Mouse (Mus musculus) forebrain, embryonic 10.5 days (tissue): ENCODE measurements around the gene Foxb2. TPM values are rescaled to one million over a fixed set of nuclear protein-coding genes. Genes with fewer than 3 reads are reported as not detected.

Experiments
- DNase-seq: peaks from one replicate; pipeline ENCODE4 v3.0.0-alpha.2; 2017; ENCODE audit warnings: low spot score; ENCODE audit errors: extremely low spot score
- H3K27ac ChIP-seq: fragments of 300-500 bp; sonication (generic); 2 replicates; pipeline ENCODE4 v1.5.1; 2016; ENCODE audit warnings: mild to moderate bottlenecking
- H3K27me3 ChIP-seq: fragments of 300-500 bp; sonication (generic); 2 replicates; pipeline ENCODE4 v1.6.1; 2016; ENCODE audit warnings: mild to moderate bottlenecking; ENCODE audit not compliant: poor library complexity, severe bottlenecking
- H3K36me3 ChIP-seq: fragments of 300-500 bp; sonication (generic); replicated peaks from 2 replicates; pipeline ENCODE4 v1.6.1; 2016; ENCODE audit warnings: mild to moderate bottlenecking, moderate library complexity
- H3K4me1 ChIP-seq: fragments of 300-500 bp; sonication (generic); 2 replicates; pipeline ENCODE4 v1.6.1; 2016
- H3K4me3 ChIP-seq: fragments of 300-500 bp; sonication (generic); 2 replicates; pipeline ENCODE4 v1.5.1; 2016; ENCODE audit warnings: mild to moderate bottlenecking, moderate library complexity
- H3K9me3 ChIP-seq: fragments of 300-500 bp; sonication (generic); 2 replicates; pipeline ENCODE4 v1.6.1; 2016; ENCODE audit warnings: mild to moderate bottlenecking, moderate library complexity
- WGBS: fragments of 180-500 bp; shearing (Covaris S2); methylation state at CpG from one replicate; pipeline ENCODE4 v1.1.7; 2016; 5-methylcytosine and 5-hydroxymethylcytosine counted together
- polyA plus RNA-seq: library from polyadenylated mRNA; unstranded; fragments of >200 nt; fragmentation: Nextera tagmentation; extraction: Ambion mirVana; gene quantifications from 2 replicates; pipeline ENCODE4 v1.2.1, GENCODE M21; 2016

The Foxb2 gene
- polyA plus RNA-seq, result 0.44 and 0.62 TPM in 2 replicates

DNA sequence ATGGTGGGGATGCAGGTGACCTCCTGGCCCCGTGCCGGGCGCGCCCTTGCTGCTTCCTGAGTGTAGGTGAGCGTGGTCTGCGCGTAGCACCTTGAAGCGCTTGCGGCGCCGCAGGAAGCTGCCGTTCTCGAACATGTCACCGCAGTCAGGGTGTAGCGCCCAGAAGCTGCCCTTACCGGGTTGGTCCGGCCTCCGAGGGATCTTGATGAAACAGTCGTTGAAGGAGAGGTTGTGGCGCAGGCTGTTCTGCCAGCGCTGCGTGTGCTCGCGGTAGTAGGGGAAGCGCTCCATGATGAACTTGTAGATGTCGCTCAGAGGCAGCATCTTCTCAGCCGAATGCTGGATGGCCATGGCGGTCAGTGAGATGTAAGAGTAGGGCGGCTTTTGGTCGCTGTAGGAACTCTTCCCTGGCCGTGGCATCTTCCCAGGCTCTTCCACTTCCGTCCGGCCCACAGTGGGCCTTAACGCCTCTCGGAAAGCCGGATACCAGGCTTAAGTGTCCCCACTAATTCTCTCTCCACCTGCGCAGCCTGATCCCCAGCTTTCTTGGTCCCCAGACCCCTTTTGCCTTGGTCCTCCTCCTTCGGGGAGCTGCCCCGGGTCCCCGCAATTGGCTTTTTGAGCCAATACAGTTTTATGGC lies at the start of gene Foxb2:
Gene Foxb2, minus strand, starts transcription at position 585 of the 641 bp plus-strand sequence.
- H3K9me3 ChIP-seq, result no peaks in the 10 kb centered on the region
- WGBS, result 1% methylated on average over 40 of the region's 40 CpGs
- peak; percentile 62 for DNase-seq
- peaks cover 74% of the 10 kb centered on the region for H3K4me1 ChIP-seq
- no peaks in the 10 kb centered on the region for H3K36me3 ChIP-seq
- peak within 1 kb of the TSS; percentile 66 for H3K27ac ChIP-seq
- peak within 1 kb of the TSS; percentile 53 for H3K4me3 ChIP-seq
- H3K27me3 ChIP-seq, result peaks cover 100% of the 10 kb centered on the region

GRCm38 (mm10) chr19:16911507-16911906 lies 37.9 kb upstream of the Foxb2 start:
- Histone ChIP-seq H3K27ac (no peak overlapping the region), H3K4me1 (no peaks in the 10 kb centered on the region), H3K9me3 (0 out of 2 replicates have a peak, but pooled peaks cover 3% of the 10 kb centered on the region), H3K4me3 (no peak overlapping the region), H3K27me3 (no peaks in the 10 kb centered on the region), H3K36me3 (no peaks in the 10 kb centered on the region)
- 92% methylated on average over 5 of the region's 5 CpGs for WGBS
- no peak for DNase-seq

- 82% methylated on average over 2 of the region's 2 CpGs for WGBS
Measured at GRCm38 (mm10) chr19:16903106-16903505, 29.5 kb upstream of the Foxb2 start.

DNA sequence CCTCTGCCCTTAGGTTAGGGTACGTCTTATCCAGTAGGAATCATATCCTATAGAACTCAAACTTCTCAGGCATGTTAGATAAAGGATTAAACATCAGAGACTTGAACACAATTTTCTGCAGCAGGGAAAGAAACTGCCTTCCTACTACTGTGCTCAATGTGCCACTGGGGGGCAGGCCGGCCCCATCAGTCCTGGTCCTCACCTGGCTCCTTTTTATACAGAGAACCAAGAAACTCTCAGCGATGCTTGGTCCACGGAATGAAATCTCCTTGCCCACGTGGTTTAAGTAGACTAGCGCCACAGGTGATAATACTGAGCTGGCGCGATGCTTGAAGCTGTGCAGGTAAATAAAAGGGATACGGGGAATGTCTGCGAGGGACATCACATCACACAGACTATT lies 26.1 kb upstream of the Foxb2 start:
- no peaks in the 10 kb centered on the region for H3K36me3 ChIP-seq
- WGBS, result 59% methylated on average over 10 of the region's 10 CpGs
- no peak overlapping the region for H3K27ac ChIP-seq
- H3K9me3 ChIP-seq, result no peaks in the 10 kb centered on the region
- no peak for DNase-seq
- no peaks in the 10 kb centered on the region for H3K27me3 ChIP-seq
- H3K4me1 ChIP-seq, result no peaks in the 10 kb centered on the region
- no peak overlapping the region for H3K4me3 ChIP-seq

More at GRCm38 (mm10) chr19:16903106-16903505, 29.5 kb upstream of the Foxb2 start:
- H3K27me3 ChIP-seq, result no peaks in the 10 kb centered on the region
- H3K36me3 ChIP-seq, result no peaks in the 10 kb centered on the region
- no peak overlapping the region for H3K27ac ChIP-seq
- DNase-seq, result no peak
- no peak overlapping the region for H3K4me3 ChIP-seq
- no peaks in the 10 kb centered on the region for H3K4me1 ChIP-seq
- H3K9me3 ChIP-seq, result no peaks in the 10 kb centered on the region

DNA sequence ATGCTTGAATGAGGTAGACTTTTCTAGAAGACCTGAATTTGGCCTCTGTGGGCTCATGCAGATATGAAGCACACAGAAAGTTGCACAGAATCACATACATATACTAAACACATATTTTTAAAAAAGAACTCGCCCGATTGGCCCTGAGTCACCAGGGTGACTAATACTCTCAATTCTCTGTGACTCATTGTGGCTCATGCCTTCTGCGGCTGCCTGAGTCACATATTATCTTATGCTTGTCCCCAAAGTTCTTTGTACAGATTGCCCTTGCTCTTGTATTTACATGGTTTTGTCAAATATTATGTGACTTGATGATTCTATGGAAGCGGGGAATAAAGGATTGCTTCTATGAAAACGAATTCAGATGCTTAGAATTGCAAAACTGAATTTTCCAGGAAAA lies 25.0 kb upstream of the Foxb2 start:
- Histone ChIP-seq H3K4me3 (no peak overlapping the region), H3K27me3 (no peaks in the 10 kb centered on the region), H3K36me3 (no peaks in the 10 kb centered on the region), H3K27ac (no peak overlapping the region), H3K9me3 (no peaks in the 10 kb centered on the region), H3K4me1 (no peaks in the 10 kb centered on the region)
- WGBS, result 92% methylated on average over 5 of the region's 5 CpGs
- DNase-seq, result no peak

GRCm38 (mm10) chr19:16876458-16876770 lies 2.8 kb upstream of the Foxb2 start:
- no peaks in the 10 kb centered on the region for H3K9me3 ChIP-seq
- peaks cover 98% of the 10 kb centered on the region for H3K27me3 ChIP-seq
- H3K36me3 ChIP-seq, result no peaks in the 10 kb centered on the region
- H3K27ac ChIP-seq, result peak overlapping the region; percentile 15; the same call in 1 of the 2 replicates
- DNase-seq, result peak; percentile 58
- WGBS, result under 1% methylated on average over 17 of the region's 17 CpGs
- H3K4me1 ChIP-seq, result peaks cover 82% of the 10 kb centered on the region
- H3K4me3 ChIP-seq, result peak overlapping the region; percentile 38

- DNase-seq, result peak; percentile 48
- Histone ChIP-seq H3K4me1 (peaks cover 88% of the 10 kb centered on the region), H3K9me3 (no peaks in the 10 kb centered on the region), H3K36me3 (no peaks in the 10 kb centered on the region), H3K4me3 (peak overlapping the region; percentile 38), H3K27ac (peak overlapping the region; percentile 15; the same call in 1 of the 2 replicates), H3K27me3 (peaks cover 100% of the 10 kb centered on the region)
- under 1% methylated on average over 34 of the region's 34 CpGs for WGBS
Measured at GRCm38 (mm10) chr19:16875631-16876457, 2.2 kb upstream of the Foxb2 start.

DNA sequence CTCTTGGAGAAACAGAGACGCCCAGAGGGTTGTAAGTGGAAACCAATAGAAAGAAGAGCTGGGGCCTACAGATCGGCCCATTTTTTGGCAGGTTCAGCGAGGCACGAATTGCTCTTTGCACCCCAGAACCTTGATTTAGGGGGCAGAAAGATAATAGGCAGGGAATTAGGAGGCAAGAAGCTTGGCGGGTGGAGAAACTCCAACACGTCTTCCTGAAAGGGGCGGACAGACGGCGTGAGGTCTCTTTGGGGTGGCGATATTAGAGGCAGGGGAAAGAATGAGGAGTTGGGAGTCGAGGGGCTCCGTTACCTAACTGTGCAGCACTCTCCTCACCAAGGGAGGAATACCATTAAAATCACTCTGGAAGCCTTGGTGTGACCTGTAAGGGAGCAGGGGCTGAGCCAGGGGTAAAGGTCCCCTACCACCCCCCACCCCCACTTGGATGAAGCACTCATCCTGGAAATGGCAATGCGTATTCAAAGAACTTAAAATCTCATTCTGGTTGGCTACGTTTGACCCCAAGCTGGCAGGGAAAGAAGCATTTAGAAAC lies 1.5 kb upstream of the Foxb2 start:
- 1% methylated on average over 14 of the region's 14 CpGs for WGBS
- no peaks in the 10 kb centered on the region for H3K36me3 ChIP-seq
- no peaks in the 10 kb centered on the region for H3K9me3 ChIP-seq
- peak; percentile 25 for DNase-seq
- H3K4me1 ChIP-seq, result peaks cover 88% of the 10 kb centered on the region
- H3K27me3 ChIP-seq, result peaks cover 100% of the 10 kb centered on the region
- no peak overlapping the region for H3K27ac ChIP-seq
- H3K4me3 ChIP-seq, result peak overlapping the region; percentile 53; the same call in 1 of the 2 replicates

DNA sequence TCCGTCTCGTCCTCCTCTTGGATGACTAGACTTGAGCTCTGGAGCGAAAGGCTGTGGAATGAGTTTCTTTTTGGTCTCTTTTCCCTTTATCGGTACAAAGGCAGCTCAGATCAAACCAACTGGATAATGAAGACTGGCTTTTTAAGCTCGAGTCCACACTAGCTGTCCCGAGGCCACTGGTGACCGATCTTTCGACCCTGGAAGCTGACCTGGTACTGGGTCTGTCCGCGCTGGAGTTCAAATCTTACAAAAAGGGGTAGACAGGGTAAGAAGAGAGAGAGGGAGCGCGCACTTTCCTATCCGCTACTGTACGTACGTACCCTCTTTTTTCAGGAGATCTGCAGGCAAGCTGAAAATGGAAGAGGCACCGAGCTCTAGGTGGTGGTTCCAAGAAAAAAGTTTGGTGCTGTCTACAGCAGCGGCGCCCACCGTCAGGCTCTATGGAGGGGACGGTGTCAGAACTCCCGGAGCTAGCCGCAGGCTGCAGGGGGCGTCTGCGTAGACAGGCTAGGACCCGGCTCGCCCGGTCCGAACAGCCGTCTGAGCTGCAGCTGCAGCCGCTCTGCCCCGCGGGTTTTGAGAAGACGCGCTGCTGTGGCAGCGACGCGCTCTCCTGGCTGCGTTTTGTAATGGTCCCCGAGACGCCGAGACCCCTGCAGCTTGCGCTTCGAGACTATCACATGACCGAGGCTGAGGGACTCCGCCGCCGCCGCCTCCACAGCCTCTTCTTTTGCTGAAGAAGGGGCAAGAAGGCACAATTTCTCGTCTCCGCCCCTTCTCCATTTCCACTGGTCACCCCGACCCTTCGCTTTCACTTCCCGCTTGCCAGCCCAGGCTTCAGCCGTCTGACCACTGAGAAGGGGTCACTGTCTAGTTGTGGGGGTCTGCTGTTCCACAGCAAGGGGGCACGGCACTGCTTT lies 597 bp upstream of the Foxb2 start:
- no peaks in the 10 kb centered on the region for H3K36me3 ChIP-seq
- H3K27ac ChIP-seq, result 0 out of 2 replicates have a peak overlapping the region, but pooled peaks have one; percentile 1

DNA sequence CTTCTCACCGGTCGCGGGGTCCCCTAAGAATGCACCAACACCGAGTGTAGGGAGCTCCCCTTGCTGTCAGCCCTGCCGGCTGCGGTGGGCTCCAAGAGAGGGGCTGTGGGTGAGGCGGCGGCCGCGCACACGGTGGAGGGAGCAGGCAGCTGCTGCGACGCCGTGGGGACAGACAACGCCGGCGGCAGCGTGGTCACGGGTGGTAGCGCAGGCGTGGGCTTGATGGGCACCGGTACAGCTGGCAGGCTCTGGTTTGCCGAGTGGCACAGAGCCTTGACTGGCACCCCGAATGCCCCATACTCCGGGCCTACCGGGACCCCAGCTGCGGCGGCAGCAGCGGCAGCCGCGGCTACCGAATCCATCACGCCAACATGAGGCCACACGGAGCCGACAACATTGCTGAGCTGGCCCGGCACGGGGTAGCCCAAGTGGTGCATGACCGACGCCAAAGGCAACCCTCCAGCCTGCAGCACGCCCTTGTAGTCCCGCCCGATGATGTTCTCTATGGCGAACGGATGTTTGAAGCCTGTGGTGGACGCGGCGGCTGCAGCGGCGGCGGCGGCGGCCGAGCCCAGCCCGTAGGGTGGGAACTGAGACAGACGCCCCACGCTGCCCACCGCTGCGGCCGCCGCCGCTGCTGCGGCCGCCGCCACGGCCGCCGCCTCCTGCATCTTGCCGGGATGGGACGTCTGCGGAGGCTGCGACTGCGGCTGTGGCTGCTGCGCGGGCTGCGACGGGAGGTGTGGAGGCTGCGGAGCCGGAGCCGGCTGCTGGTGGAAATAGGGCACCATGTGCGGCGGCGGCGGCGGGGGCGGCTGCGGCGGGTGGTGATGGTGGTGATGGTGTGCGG lies 1.0 kb downstream of the Foxb2 start:
- H3K27me3 ChIP-seq, result peaks cover 100% of the 10 kb centered on the region
- peak overlapping the region; percentile 53 for H3K4me3 ChIP-seq
- no peaks in the 10 kb centered on the region for H3K9me3 ChIP-seq
- peak; percentile 64 for DNase-seq
- H3K27ac ChIP-seq, result peak overlapping the region; percentile 66
- under 1% methylated on average over 82 of the region's 88 CpGs for WGBS
- peaks cover 72% of the 10 kb centered on the region for H3K4me1 ChIP-seq
- no peaks in the 10 kb centered on the region for H3K36me3 ChIP-seq

More for the DNA sequence above, 597 bp upstream of the Foxb2 start:
- H3K9me3 ChIP-seq, result no peaks in the 10 kb centered on the region
- under 1% methylated on average over 55 of the region's 55 CpGs for WGBS
- H3K4me1 ChIP-seq, result peaks cover 79% of the 10 kb centered on the region
- peaks cover 100% of the 10 kb centered on the region for H3K27me3 ChIP-seq
- peak overlapping the region; percentile 53 for H3K4me3 ChIP-seq
- peak; percentile 68 for DNase-seq

DNA sequence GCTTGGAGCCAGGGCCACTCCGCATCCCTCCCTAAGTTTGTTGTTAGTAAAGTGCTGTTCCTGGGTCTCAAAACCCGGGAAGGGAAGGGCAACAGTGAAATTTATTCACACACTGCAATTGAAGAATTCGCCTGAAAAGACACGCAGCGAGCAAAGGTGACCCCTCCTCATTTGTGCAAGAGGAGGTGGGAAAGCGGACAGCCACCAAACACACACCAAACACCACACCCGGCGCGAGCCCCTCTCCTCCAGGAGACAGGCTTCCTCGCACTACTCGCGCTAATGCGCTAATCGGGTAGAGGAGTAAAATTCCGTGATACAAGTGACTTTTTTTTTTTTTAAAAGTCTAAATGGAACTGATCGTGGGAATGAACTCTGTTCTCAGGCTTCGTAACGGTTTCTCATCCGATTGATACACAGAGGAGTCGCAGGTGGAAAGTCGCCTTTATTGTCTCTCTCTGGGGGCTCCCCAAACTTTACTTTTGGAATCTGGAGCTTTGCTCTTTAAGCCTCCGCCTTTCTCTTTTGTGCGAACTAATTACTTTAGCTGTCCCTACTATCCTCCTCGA lies 2.3 kb downstream of the Foxb2 start:
- Histone ChIP-seq H3K4me3 (peak overlapping the region; percentile 24; the same call in 1 of the 2 replicates), H3K27me3 (peaks cover 100% of the 10 kb centered on the region), H3K27ac (no peak overlapping the region), H3K4me1 (peaks cover 61% of the 10 kb centered on the region), H3K36me3 (no peaks in the 10 kb centered on the region), H3K9me3 (no peaks in the 10 kb centered on the region)
- WGBS, result under 1% methylated on average over 24 of the region's 24 CpGs
- DNase-seq, result no peak
